Mouse (Mus musculus) midbrain, embryonic 14.5 days (tissue): ENCODE measurements around the gene Clint1. TPM values are rescaled to one million over a fixed set of nuclear protein-coding genes. Genes with fewer than 3 reads are reported as not detected.

Experiments
- ATAC-seq: fragments of 200-750 bp; cut with Nextera tagmentation; 2 replicates; pipeline ENCODE4 v1.8.0; 2017; ENCODE audit warnings: moderate number of reproducible peaks, moderate library complexity; ENCODE audit not compliant: low FRiP score, low TSS enrichment
- DNase-seq: peaks from one replicate; pipeline ENCODE4 v3.0.0-alpha.2; 2015
- H3K27ac ChIP-seq: fragments of 300-500 bp; sonication (generic); replicated peaks from 2 replicates; pipeline ENCODE4 v1.5.1; 2014; ENCODE audit warnings: mild to moderate bottlenecking, low read depth, low read length, moderate library complexity
- H3K27me3 ChIP-seq: fragments of 300-500 bp; sonication (generic); 2 replicates; pipeline ENCODE4 v1.6.1; 2014; ENCODE audit warnings: low read length, control low read depth, mixed read lengths; ENCODE audit not compliant: control insufficient read depth, insufficient read depth
- H3K36me3 ChIP-seq: fragments of 300-500 bp; sonication (generic); 2 replicates; pipeline ENCODE4 v1.6.1; 2014; ENCODE audit warnings: low read length, control low read depth; ENCODE audit not compliant: control insufficient read depth, insufficient read depth
- H3K4me1 ChIP-seq: fragments of 300-500 bp; sonication (generic); 2 replicates; pipeline ENCODE4 v1.6.1; 2014; ENCODE audit warnings: mild to moderate bottlenecking, antibody characterized with exemption, low read length, control low read depth; ENCODE audit not compliant: control insufficient read depth, insufficient read depth
- H3K4me2 ChIP-seq: fragments of 300-500 bp; sonication (generic); 2 replicates; pipeline ENCODE4 v1.6.1; 2014; ENCODE audit warnings: mild to moderate bottlenecking, low read length, moderate library complexity
- H3K4me3 ChIP-seq: fragments of 300-500 bp; sonication (generic); replicated peaks from 2 replicates; pipeline ENCODE4 v1.5.1; 2014; ENCODE audit warnings: low read depth, low read length
- H3K9ac ChIP-seq: fragments of 300-500 bp; sonication (generic); replicated peaks from 2 replicates; pipeline ENCODE4 v1.6.1; 2014; ENCODE audit warnings: mild to moderate bottlenecking, low read length, moderate library complexity
- H3K9me3 ChIP-seq: fragments of 300-500 bp; sonication (generic); 2 replicates; pipeline ENCODE4 v1.6.1; 2016; ENCODE audit warnings: low read length, control low read depth, mixed read lengths; ENCODE audit not compliant: control insufficient read depth
- WGBS: fragments of 180-500 bp; shearing (Covaris S2); extraction: QIAGEN DNeasy Blood & Tissue Kit; methylation state at CpG from one replicate; pipeline ENCODE4 v1.1.7; 2014; 5-methylcytosine and 5-hydroxymethylcytosine counted together
- polyA plus RNA-seq: library from polyadenylated mRNA; unstranded; fragments of >200 nt; fragmentation: Nextera tagmentation; extraction: Ambion mirVana; gene quantifications from 2 replicates; pipeline ENCODE4 v1.2.1, GENCODE M21; 2014

Clint1 gene
- polyA plus RNA-seq, 1 experiment from 2014 or later: 45.5 TPM

DNA sequence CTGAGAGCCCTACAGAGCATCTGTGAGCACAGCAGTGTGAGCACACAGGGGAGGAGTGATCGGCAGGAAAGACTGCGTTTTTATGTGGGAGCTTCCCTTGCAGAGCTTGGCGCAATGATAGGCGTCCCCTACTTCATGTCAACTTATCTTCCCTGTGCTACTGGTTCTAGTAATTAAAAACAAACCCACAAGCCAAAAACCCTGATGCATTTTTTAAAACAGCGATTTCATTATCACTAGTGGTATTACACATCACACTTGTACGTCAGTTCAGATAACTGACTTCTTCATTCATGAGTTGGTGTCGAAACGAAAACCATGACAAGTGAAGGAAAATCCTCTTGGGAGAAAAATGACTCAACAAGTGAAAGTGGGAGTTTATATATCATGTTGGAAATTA lies 87.1 kb downstream of the Clint1 start:
- H3K9ac ChIP-seq: no peak overlapping the region
- no peak overlapping the region for H3K4me3 ChIP-seq
- WGBS: 90% methylated on average over 8 of the region's 8 CpGs
- H3K27ac ChIP-seq: no peak overlapping the region
- H3K4me1 ChIP-seq: peaks cover 17% of the 10 kb centered on the region
- no peak overlapping the region for H3K4me2 ChIP-seq
- H3K36me3 ChIP-seq: peaks cover 46% of the 10 kb centered on the region
- H3K27me3 ChIP-seq: no peaks in the 10 kb centered on the region
- ATAC-seq (no peak), DNase-seq (no peak)
- H3K9me3 ChIP-seq: no peaks in the 10 kb centered on the region

DNA sequence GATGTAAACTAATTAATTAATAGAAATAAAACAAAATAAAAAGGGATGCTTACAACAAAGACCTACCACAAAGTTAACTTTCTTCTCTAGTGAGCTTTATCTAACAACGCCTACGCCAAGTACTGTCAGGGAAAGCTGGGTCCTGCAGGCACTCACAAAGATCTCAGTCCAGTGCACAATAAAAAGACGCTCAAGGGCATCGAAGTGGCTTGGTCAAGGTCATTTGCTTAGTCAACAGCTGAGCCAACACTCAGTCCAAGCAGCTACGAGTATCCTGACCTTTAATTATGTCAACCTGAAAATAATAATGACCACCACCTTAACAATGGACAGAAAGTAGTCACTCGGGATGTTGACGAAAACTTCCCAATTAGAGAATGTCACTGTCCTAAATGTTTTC lies 90.4 kb downstream of the Clint1 start:
- Histone ChIP-seq H3K4me2 (no peak overlapping the region), H3K4me1 (peaks cover 17% of the 10 kb centered on the region), H3K4me3 (no peak overlapping the region), H3K9ac (no peak overlapping the region), H3K9me3 (no peaks in the 10 kb centered on the region), H3K27ac (no peak overlapping the region), H3K36me3 (peaks cover 13% of the 10 kb centered on the region), H3K27me3 (no peaks in the 10 kb centered on the region)
- no peak for DNase-seq
- WGBS: 90% methylated on average over 7 of the region's 7 CpGs
- no peak for ATAC-seq

DNA sequence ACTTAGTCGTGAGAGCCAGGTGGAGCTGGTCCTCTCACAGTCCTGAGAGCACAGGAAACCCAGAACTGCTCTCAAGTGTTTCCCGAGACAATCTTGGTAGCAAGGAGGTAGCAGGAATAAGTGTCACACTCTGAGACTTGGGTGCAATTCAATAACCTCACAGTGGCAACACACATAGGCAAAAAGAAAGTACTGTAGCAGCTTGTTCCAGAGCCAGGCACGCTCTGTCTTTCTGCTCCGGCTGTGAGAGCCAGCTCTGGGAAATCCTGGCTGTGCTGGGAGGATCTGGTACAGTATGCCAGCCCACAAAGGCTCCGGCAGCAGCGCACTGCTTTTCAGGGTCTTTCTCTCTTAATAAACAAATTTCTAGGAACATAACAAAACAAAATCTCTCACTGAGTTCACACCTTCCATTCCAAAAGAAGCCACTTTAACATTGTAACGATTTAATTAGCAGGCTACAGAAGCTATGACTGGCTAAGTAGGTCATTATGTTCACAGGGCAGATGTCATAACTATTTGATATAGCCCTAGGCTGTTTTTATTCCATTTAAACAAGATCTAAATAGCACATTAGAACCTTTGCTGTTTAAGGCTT lies 91.4 kb downstream of the Clint1 start:
- Histone ChIP-seq H3K27ac (peak overlapping the region; percentile 80; the same call in 1 of the 2 replicates), H3K27me3 (no peaks in the 10 kb centered on the region), H3K4me2 (peak overlapping the region; percentile 75), H3K4me3 (peak overlapping the region; percentile 89), H3K9me3 (no peaks in the 10 kb centered on the region), H3K36me3 (0 out of 2 replicates have a peak, but pooled peaks cover 13% of the 10 kb centered on the region), H3K4me1 (peaks cover 17% of the 10 kb centered on the region), H3K9ac (peak overlapping the region; percentile 86)
- 64% methylated on average over 7 of the region's 7 CpGs for WGBS
- DNase-seq (peak; percentile 32), ATAC-seq (no peak)

DNA sequence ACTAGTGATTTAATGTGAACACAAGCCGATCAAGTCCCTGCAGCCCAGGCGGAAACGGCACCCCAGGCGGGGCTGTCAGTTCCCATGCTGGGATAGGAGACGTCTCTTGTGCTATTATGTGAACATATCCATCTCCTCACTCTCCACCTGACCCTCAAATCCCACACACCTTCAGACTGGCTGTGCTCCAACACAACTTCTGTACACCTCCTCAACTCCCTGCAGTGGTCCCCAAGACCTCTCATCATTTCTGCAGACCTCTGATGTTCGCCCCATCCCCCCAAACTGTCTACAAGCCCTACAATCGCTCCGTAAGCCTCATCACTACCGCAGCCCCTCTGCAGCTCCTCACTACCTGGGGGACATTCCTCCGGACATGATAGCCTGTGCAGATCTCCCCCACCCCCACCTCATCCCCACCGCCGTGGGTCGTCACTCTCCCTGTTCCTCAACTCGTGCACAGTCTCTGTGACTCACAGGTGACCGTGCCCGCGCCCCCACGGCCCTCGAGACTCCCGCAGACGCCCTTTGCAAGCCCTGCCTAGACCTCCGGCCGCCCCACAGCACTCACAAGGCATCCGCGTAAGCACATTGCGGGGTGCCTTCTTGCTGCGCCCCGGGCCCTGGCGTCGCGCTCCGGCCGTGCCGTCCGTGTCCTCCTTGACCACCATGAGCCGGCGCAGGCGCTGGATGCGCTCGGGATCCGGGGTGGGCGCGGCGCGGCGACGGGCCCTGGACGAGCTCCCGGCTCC lies 92.2 kb downstream of the Clint1 start:
- ATAC-seq (peak; percentile 72), DNase-seq (peak; percentile 62)
- peaks cover 17% of the 10 kb centered on the region for H3K4me1 ChIP-seq
- peak overlapping the region; percentile 80 for H3K27ac ChIP-seq
- H3K9me3 ChIP-seq: no peaks in the 10 kb centered on the region
- WGBS: 1% methylated on average over 49 of the region's 49 CpGs
- peak overlapping the region; percentile 86 for H3K9ac ChIP-seq
- peaks cover 13% of the 10 kb centered on the region; the same call in 1 of the 2 replicates for H3K36me3 ChIP-seq
- peak overlapping the region; percentile 89 for H3K4me3 ChIP-seq
- no peaks in the 10 kb centered on the region for H3K27me3 ChIP-seq
- peak overlapping the region; percentile 75 for H3K4me2 ChIP-seq

DNA sequence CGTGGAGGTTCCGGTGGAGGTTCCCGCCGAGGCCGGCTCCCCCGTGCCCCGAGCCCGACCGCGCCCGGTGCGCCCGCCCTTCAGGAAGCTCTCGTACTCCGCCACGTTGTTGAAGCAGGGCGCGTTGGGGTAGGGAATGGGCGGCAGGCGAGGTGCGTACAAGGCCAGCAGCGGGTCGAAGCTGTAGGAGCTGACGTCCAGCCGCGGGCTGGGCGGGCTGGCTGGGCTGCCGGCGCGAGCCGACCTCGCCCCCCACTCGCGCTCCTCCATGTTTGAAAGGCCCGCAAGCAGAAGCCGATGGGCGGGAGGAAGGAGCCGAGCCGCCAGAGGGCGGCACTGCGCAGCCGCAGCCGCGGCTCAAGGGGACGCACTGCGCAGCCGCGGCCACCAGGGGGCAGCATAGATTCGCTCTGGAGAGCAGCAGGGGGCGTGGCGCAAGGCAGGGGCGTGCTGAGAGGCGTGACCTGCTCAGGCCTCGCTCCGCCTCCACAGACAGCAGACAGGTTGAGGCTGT lies 92.8 kb downstream of the Clint1 start, which contains the start of gene Lsm11:
Lsm11 (minus strand) TSS at position 293 of the 514 bp plus-strand sequence.
- peak within 1 kb of the TSS; percentile 89 for H3K4me3 ChIP-seq
- peak within 1 kb of the TSS; percentile 75 for H3K4me2 ChIP-seq
- H3K9me3 ChIP-seq: no peaks in the 10 kb centered on the region
- ATAC-seq (peak; percentile 91), DNase-seq (peak; percentile 98)
- H3K36me3 ChIP-seq: peaks cover 14% of the 10 kb centered on the region
- peak within 1 kb of the TSS; percentile 86 for H3K9ac ChIP-seq
- H3K4me1 ChIP-seq: peaks cover 17% of the 10 kb centered on the region
- WGBS: under 1% methylated on average over 54 of the region's 55 CpGs
- H3K27ac ChIP-seq: peak within 1 kb of the TSS; percentile 80
- H3K27me3 ChIP-seq: no peaks in the 10 kb centered on the region

DNA sequence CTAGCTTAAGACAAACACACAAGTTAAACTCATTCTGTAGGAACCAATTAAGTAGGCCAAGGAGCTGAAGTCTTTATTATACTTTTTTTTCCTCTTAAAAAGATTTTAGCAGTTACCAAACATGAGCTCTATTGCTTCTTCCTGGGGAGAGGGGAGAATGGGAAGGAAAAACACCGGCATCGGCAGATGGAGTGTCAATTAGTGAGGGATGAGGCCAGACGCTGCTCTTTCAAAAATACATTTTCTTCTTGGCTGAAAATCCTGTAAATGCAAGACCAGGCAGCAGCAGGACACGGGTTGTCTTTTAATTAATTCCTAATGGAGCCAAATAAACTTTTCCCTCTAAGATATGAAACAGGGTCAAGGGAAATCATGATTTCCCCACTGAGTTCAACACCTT lies 94.9 kb downstream of the Clint1 start:
- DNase-seq (no peak), ATAC-seq (no peak)
- 88% methylated on average over 4 of the region's 4 CpGs for whole genome bisulfite sequencing

DNA sequence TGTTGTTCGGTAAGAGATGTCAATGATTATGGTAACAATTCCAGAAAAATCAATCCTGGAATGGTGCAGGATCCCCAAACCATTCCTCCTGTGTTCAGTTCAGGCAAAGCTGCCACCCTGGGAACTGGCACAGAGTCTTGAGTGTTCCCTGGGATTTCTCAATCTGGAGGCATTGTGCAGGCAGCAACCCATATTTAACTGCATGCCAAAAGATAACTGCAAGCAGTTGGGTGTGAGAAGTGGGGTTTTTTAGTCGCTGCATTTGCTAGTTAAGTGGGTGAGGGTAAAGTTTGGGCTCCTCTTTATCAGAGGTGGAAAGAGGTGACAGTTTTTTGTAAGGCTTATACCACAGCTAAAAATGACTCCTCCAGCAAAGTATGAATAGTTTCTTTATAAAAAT lies 95.6 kb downstream of the Clint1 start:
- Histone ChIP-seq H3K27me3 (no peaks in the 10 kb centered on the region), H3K36me3 (peaks cover 27% of the 10 kb centered on the region), H3K4me1 (peaks cover 11% of the 10 kb centered on the region), H3K9ac (no peak overlapping the region), H3K9me3 (no peaks in the 10 kb centered on the region), H3K4me2 (no peak overlapping the region), H3K27ac (no peak overlapping the region), H3K4me3 (no peak overlapping the region)
- WGBS: 90% methylated on average over 2 of the region's 2 CpGs
- DNase-seq (no peak), ATAC-seq (no peak)

More for the DNA sequence above, 94.9 kb downstream of the Clint1 start:
- no peak overlapping the region for H3K4me2 ChIP-seq
- H3K9me3 ChIP-seq: no peaks in the 10 kb centered on the region
- H3K9ac ChIP-seq: no peak overlapping the region
- no peak overlapping the region for H3K4me3 ChIP-seq
- H3K27ac ChIP-seq: no peak overlapping the region
- H3K36me3 ChIP-seq: peaks cover 20% of the 10 kb centered on the region
- H3K4me1 ChIP-seq: peaks cover 14% of the 10 kb centered on the region
- no peaks in the 10 kb centered on the region for H3K27me3 ChIP-seq

DNA sequence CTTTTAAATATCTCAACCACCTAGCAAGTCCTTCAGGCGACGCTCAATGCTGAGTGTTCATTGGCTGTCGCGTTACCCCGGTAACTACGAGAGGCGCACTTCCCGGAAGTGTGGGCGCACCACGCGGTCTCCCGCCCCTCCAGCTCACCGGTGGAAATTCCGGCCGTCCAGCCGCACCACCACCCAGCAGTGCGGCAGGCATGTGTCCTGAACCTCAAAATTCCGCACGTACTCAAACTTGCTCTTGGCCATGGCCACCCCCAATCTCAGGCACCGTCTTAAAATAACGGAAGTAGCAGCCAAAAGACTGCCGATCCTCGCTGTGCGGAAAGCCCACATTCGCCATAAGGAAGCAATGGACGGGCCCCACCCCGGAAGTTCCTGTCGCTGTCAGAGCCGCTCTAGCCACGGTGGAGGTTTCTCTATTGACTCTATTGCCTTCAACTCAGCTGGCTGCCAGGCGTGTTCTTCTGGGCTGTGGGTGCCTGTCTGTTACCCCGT lies 103.3 kb downstream of the Clint1 start, which contains the start of gene Thg1l:
Thg1l (minus strand) TSS at position 368 of the 501 bp plus-strand sequence.
- peak; percentile 99 for ATAC-seq
- H3K27ac ChIP-seq: peak within 1 kb of the TSS; percentile 69

More for the DNA sequence above, 103.3 kb downstream of the Clint1 start, which contains the start of gene Thg1l:
- H3K9me3 ChIP-seq: no peaks in the 10 kb centered on the region
- H3K36me3 ChIP-seq: peaks cover 16% of the 10 kb centered on the region; the same call in 1 of the 2 replicates
- peak within 1 kb of the TSS; percentile 62 for H3K4me3 ChIP-seq
- under 1% methylated on average over 32 of the region's 32 CpGs for WGBS
- peak; percentile 97 for DNase-seq
- no peaks in the 10 kb centered on the region for H3K27me3 ChIP-seq
- H3K4me1 ChIP-seq: no peaks in the 10 kb centered on the region
- H3K4me2 ChIP-seq: peak within 1 kb of the TSS; percentile 50
- H3K9ac ChIP-seq: no peak within 1 kb of the TSS; the same call in 1 of the 2 replicates
